Mouse (Mus musculus): ENCODE results near the gene Draxin. TPM values are rescaled to one million over a fixed set of nuclear protein-coding genes. Genes with fewer than 3 reads are reported as not detected.
"Not testable (repeated sequence)": the region's sequence is repeated elsewhere in the genome, so short reads cannot be mapped to it uniquely, and the experiment has no call there.

Gene Draxin
- total and polyA plus RNA-seq, 3 experiments: 0.04 TPM; not detected in 2

- Histone ChIP-seq H3K9ac (ENCODE audit: insufficient read depth, low read depth) (no peak overlapping the region), H3K9me3 (replicated peaks; ENCODE audit: low read length) (peaks cover 12% of the 10 kb centered on the region), H3K79me2 (replicated peaks; ENCODE audit: control insufficient read depth, extremely low read depth, insufficient read depth, poor library complexity, severe bottlenecking) (no peaks in the 10 kb centered on the region), H3K4me1 (ENCODE audit: control insufficient read depth in 1 of 2, insufficient read depth in 2 of 2) (peaks cover 0 to 1% of the 10 kb centered on the region in 2 experiments; a peak in 2 of 4 replicates), H3K36me3 (replicated peaks in 1 of 2; ENCODE audit: control insufficient read depth in 1 of 2, insufficient read depth in 1 of 2, low read length in 1 of 2) (no peaks in the 10 kb centered on the region), H3K4me2 (ENCODE audit: insufficient read depth, low read depth, poor library complexity, severe bottlenecking) (no peak overlapping the region), H3K4me3 (replicated peaks in 1 of 3; ENCODE audit: low read depth in 2 of 3, low read length in 2 of 3, poor library complexity in 1 of 3) (no peak overlapping the region), H3K27ac (ENCODE audit: insufficient read depth, low read depth) (no peak overlapping the region), H3K27me3 (replicated peaks) (peaks cover 65% of the 10 kb centered on the region)
- no peak for DNase-seq (ENCODE audit: extremely low read depth)
- dilution Hi-C loops (cut with MboI; ENCODE audit: extremely low pct_ligation_motif_present, extremely low pct_unique_long_range_greater_than_20kb, low sequenced_read_pairs) (no loop called here), in situ Hi-C loops (cut with MboI; ENCODE audit: low pct_ligation_motif_present, low pct_unique_long_range_greater_than_20kb, low sequenced_read_pairs) (no loop called here)
- TF ChIP-seq NRF1 (IDR thresholded peaks at IDR 0.05; ENCODE audit: low read depth, low read length) (no peak), JUND (conservative IDR thresholded peaks at IDR 0.05; ENCODE audit: low read depth, low read length) (no peak), UBTF (IDR thresholded peaks at IDR 0.05; ENCODE audit: low read depth, low read length) (no peak), MAZ (IDR thresholded peaks at IDR 0.05; ENCODE audit: low read depth, low read length) (no peak), JUN (IDR thresholded peaks at IDR 0.05; ENCODE audit: insufficient read depth, low read depth, low read length) (no peak), USF2 (conservative IDR thresholded peaks at IDR 0.05; ENCODE audit: low read depth, low read length) (no peak), MXI1 (IDR thresholded peaks at IDR 0.05; ENCODE audit: low read depth, low read length) (no peak), HCFC1 (IDR thresholded peaks at IDR 0.05; ENCODE audit: low read depth, low read length) (no peak), PAX5 (IDR thresholded peaks at IDR 0.05; ENCODE audit: low read length) (no peak), ZKSCAN1 (IDR thresholded peaks at IDR 0.05; ENCODE audit: borderline replicate concordance, low read depth, low read length) (no peak), CTCF (conservative IDR thresholded peaks at IDR 0.05 in 1 of 2, IDR thresholded peaks at IDR 0.05 in 1 of 2; ENCODE audit: low read depth in 2 of 2, low read length in 2 of 2) (no peak), ETS1 (conservative IDR thresholded peaks at IDR 0.05; ENCODE audit: low read depth, low read length) (no peak), ZC3H11A (IDR thresholded peaks at IDR 0.05; ENCODE audit: low read depth, low read length) (no peak), EP300 (IDR thresholded peaks at IDR 0.05; ENCODE audit: low read length) (no peak), NELFE (IDR thresholded peaks at IDR 0.05; ENCODE audit: low read depth, low read length) (no peak), BHLHE40 (IDR thresholded peaks at IDR 0.05; ENCODE audit: low read depth, low read length) (no peak), RCOR1 (conservative IDR thresholded peaks at IDR 0.05; ENCODE audit: low read depth, low read length) (no peak), POLR2AphosphoS2 (IDR thresholded peaks at IDR 0.05; ENCODE audit: low read depth, low read length) (no peak), ELF1 (IDR thresholded peaks at IDR 0.05; ENCODE audit: low read depth, low read length) (no peak)
These were observed 9.9 kb downstream of the Draxin start for GRCm38 (mm10) chr4:148120555-148120954.

- in situ Hi-C loops (cut with MboI; ENCODE audit: low pct_ligation_motif_present, low pct_unique_long_range_greater_than_20kb, low sequenced_read_pairs): loop anchor here (5.0 kb wide), 1 partner anchor 33 kb away; the partner anchor contains the start of gene Fbxo6
- DNase-seq (ENCODE audit: extremely low read depth); H3K4me2 ChIP-seq (ENCODE audit: insufficient read depth, low read depth, poor library complexity, severe bottlenecking); H3K4me1 ChIP-seq (ENCODE audit: control insufficient read depth in 1 of 2, insufficient read depth in 2 of 2); H3K4me3 ChIP-seq (replicated peaks in 1 of 3; ENCODE audit: low read depth in 2 of 3, low read length in 2 of 3, poor library complexity in 1 of 3); H3K79me2 ChIP-seq (replicated peaks; ENCODE audit: control insufficient read depth, extremely low read depth, insufficient read depth, poor library complexity, severe bottlenecking); H3K36me3 ChIP-seq (replicated peaks in 1 of 2; ENCODE audit: control insufficient read depth in 1 of 2, insufficient read depth in 1 of 2, low read length in 1 of 2); dilution Hi-C loops (cut with MboI; ENCODE audit: extremely low pct_ligation_motif_present, extremely low pct_unique_long_range_greater_than_20kb, low sequenced_read_pairs); H3K9ac ChIP-seq (ENCODE audit: insufficient read depth, low read depth); H3K27ac ChIP-seq (ENCODE audit: insufficient read depth, low read depth): not testable (repeated sequence)
- 0 out of 4 replicates have a peak, but pooled peaks of 1 of the 2 experiments have one; percentile 22 for TF ChIP-seq CTCF (conservative IDR thresholded peaks at IDR 0.05 in 1 of 2, IDR thresholded peaks at IDR 0.05 in 1 of 2; ENCODE audit: low read depth in 2 of 2, low read length in 2 of 2)
- Histone ChIP-seq H3K27me3 (replicated peaks) (peaks cover 64% of the 10 kb centered on the region), H3K9me3 (replicated peaks; ENCODE audit: low read length) (peaks cover 12% of the 10 kb centered on the region)
These were observed 10.9 kb downstream of the Draxin start for GRCm38 (mm10) chr4:148119578-148119977.
